Mouse (Mus musculus): ENCODE measurements around the gene Urb1. TPM values are rescaled to one million over a fixed set of nuclear protein-coding genes. Genes with fewer than 3 reads are reported as not detected.

The Urb1 gene
- total RNA-seq, 2 experiments from 2014 or later, result 10.8 to 11.3 TPM

DNA sequence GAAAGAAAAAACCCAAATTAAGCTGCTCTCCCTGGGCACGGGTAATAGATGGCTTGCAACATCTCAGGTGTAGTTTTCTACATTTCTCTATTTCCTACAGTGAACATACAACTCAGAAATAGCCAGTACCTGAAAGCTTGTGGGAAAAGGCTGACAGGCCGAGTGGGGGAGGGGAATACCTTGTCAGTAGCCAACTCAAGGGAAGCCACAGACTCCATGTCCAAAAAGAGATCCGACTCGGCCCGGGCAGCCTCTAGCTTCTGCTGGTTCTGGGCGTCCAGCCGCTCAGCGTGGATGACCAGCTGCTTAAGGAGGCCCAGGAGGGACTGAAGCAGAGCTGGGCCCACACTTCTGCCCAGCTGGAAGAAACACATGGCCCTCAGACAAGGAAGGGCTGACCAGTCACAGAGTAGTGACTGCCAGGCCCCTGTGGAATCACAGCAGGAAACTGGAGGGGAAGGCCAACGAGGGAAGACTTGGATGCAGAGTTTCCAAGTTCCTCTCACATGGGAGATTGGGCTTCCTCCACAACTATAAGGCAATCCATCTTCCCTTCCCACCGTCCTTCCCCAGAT lies 34.2 kb downstream of the Urb1 start:
- intact Hi-C loops (cut with DNase I), result no loop called here
- peak; percentile 16 to 29 for DNase-seq

DNA sequence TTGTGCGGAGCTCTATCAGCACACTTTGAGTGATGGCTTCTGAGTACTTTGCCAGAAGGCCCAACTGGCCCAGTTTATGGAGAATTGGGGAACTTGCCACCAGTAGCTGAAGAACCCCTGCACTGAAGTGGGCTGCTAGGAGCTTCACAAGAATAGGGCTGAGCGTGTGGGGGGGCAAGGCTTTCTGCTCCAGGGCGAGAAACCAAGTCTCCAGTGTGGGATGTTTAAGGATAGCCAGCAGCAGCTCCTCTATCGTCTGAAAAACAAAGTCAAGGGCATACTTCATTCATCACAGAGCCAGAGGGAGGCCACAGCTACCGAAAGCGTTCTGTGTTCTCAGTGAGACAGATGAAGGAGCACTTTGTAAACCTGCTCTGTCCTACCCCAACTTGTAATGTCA lies 35.6 kb downstream of the Urb1 start:
- intact Hi-C loops (cut with DNase I), result no loop called here
- DNase-seq, result no peak

DNA sequence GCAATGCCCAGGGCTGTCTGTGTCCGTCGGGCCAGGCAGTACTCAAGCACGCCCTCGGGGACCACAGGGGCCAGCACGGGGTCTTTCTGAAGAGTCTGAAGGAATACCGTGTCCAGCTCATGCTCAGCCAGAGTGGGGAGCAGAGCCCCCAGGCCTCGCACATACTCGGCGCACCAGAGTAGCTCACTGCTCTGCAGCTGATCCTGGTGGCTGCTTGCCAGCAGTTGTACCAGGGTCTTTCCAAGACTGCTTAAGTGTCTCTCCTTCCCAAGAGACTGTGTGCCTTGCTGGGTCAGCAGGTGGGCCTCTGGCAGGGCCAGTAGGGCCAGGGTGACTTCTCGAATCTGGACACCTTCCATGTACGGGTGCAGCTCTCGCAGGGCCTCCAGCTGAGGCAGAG lies 36.0 kb downstream of the Urb1 start:
- no peak for DNase-seq
- intact Hi-C loops (cut with DNase I), result no loop called here

DNA sequence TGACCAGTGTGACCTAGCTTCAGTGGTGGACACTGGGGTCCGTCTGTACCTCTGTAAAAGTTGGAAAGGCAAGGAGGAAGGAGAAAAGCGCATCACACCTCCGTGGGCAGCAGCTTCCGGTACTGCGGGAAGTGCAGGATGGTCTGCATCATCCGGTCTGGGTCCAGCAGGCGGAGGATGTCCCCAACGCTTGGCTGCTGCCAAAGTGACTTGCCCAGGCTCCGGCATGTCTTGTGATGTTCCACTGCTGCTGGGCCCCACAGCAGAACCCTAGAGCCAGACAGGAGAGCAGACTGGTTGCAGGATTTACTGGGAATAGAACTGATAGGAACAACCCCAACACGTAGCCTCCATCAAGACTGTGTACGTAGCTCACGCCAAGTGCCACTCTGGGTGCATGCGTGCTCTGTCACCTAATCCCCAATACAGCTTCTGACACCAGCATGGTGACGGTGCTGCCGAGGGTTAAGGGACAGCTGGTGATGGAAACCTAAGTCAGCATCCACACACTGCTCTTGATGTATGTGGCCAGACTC lies 43.2 kb downstream of the Urb1 start:
- intact Hi-C loops (cut with DNase I), result no loop called here
- DNase-seq, result no peak

DNA sequence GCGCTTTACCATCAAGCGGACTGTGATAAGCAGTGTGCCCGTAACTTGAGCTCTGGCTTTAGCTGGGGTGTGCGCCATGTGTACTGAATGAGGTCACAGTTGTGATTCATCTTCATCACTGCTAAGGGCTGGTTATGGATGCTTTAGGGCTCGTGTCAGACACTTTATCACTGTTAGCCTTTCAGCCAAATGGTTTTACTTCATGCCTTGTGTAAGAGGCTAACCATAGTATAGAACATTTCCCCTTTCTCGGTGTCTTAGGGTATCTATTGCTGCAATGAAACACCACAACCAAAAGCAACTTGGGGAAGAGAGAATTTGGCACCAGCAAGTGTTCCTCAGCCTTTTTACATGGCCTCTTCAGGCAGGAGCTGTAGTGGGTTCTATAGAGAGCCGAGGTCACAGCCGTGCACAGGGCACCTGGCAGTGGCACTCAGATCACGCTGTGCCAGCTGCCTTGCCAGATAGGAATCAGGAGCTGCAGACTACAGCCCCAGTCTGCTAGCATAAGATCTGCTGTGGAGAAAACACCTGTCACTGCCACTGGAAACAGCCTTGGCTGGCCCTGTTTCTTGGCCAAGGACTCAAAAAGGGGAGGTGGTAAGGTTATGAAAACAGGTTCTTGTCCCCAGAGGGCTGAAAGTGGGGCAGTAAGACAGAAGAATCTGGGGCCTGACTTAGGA lies 44.9 kb downstream of the Urb1 start:
- intact Hi-C loops (cut with DNase I), result no loop called here

DNA sequence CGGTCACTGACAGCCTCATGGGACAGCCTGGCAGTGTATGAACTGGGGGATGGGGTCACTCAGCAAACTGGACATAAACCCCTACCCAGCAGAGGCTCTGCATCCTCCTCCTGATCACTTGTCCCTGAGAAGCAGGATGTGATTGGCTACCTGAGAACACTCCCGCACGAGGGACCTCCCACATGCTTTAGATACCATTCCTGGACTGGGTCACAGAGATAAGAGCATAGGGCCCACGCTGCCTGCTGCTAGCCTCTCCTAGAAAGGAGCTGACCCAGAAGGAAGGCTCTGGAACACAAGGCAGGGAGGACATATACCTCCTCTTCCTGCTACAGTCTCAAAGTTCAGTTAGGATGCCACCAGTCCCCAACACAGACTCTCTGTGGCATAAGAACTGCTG lies 49.7 kb downstream of the Urb1 start:
- intact Hi-C loops (cut with DNase I), result no loop called here
- DNase-seq, result no peak

More for the DNA sequence above, 44.9 kb downstream of the Urb1 start:
- no peak for DNase-seq

DNA sequence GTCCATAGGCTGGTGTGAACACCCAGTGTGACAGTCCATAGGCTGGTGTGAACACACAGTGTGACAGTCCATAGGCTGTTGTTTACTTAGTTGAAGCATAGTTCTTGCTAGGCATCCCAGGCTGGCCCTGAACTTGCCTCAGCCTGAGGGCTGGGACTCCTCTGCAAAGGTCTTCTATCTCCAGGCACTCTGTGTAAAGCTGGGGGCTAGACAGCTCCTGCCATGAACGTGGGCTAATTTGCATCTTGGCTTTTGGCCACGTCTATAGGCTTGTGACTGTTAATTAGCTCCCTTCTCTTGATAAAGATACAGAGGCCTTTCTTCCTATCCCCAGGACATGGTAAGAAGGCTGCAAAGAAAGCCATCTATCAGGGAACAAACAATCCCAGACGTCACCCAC lies 50.9 kb downstream of the Urb1 start:
- DNase-seq, result no peak
- intact Hi-C loops (cut with DNase I), result no loop called here

DNA sequence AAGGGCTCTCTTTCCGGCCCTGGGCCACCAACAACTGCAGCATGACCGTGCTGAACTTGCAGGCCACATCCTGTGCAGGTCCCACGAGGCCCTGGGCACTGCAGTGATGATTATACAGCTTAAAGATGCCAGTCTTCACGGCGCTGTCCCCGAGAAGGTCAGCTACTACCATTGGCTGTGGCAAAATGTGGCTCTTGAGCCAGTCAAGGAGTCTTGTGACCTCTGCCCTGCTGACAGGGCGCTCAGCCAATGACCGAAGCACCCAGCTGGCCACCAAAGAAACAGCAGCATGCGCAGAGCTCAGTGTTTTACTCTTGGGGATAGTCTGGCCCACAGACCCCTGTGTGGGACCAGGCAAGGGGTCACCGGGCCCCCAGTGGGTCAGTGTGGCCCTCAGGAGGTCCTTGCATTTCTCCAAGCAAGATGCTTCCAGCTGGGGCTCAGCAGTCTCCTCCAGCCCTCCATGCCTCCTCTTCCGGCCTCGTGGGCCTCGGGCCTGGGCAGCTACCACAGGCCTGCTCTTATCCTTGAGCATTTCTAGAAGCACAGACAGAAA lies 56.7 kb downstream of the Urb1 start:
- DNase-seq, result no peak
- intact Hi-C loops (cut with DNase I), result no loop called here

DNA sequence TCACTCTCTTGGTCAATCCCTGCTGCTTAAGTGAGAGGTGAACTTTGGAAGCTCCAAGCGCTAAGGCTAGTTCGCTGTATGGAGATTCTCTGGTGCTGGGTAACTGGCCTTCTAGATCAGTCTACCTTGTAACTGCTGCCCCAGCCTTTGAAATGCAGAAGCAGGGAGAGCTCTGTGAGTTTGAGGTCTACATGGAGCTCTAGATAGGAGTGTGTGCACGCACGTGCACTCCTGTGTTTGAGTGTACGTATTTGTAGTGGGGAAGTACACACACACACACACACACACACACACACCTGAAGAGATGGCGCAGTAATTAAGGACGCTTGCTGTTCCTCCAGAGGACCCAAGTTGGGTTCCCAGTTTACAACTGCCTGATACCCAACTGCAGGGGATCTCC lies 62.0 kb downstream of the Urb1 start:
- intact Hi-C loops (cut with DNase I), result no loop called here
- no peak for DNase-seq

DNA sequence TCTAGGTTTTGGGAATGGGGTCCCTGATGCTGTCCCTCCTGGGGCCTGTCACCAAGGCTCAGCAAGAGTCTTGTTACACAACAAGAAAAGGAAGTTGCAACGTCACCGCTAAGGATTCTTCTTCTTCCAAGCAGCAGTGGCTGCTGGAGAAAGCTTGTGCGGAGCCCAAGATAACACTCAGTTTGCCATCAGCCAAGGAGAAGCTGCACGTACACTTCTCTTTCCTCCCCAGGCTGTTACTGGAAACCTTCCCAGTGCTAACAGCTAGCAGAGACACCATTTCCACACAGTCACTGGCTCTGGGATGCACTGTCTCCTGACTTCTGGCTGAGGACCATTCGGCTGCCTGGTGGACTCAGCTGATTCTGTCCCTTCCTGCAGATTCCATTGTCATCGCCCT lies 63.1 kb downstream of the Urb1 start:
- intact Hi-C loops (cut with DNase I), result no loop called here
- DNase-seq, result peak; percentile 44 to 59

DNA sequence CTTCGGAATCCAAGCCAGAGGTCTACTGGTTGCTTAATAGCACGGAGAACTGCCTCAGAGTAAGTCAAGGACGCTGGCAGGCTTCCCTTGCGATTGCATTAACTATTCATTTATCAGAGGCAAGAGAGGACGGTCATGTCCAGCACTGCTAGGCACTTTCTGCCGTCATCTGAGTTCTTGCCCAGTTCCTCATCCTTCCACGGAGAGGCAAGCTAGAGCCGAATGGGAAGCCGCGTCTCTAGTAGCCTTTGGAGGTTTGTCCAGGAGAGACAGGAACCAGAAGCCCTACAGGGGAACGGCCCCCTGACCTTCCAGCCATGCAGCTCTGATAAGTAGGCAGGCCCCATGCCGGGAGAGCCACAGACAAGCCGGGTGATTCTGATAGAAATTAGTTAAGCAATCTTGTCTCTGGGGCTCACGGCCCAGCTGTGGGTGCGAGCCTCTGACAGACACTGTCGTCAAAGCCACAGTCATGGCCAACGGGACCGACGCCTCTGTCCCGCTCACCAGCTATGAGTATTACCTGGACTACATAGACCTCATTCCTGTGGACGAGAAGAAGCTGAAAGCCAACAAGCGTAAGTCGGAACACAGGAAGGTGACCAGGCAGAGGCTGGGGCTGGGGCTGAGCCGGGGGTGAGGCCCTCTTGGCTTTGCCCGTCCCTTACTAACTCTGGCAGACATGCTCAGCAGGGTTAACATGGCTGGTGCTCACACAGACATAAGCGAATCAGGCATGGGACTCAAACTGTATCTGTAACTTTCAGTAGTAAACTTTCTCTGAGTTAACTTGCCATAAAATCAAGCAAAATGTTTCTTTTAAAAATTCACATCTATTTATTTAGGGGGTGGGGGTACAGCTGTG lies 71.9 kb downstream of the Urb1 start, which contains the start of gene Mrap:
Mrap (plus strand) TSS at position 116 of the 865 bp plus-strand sequence.
- DNase-seq, result peak; percentile 83 to 84
- intact Hi-C loops (cut with DNase I), result loop anchor here (5.0 kb wide), 1 partner anchor 194 kb away; no protein-coding TSS in a partner anchor

DNA sequence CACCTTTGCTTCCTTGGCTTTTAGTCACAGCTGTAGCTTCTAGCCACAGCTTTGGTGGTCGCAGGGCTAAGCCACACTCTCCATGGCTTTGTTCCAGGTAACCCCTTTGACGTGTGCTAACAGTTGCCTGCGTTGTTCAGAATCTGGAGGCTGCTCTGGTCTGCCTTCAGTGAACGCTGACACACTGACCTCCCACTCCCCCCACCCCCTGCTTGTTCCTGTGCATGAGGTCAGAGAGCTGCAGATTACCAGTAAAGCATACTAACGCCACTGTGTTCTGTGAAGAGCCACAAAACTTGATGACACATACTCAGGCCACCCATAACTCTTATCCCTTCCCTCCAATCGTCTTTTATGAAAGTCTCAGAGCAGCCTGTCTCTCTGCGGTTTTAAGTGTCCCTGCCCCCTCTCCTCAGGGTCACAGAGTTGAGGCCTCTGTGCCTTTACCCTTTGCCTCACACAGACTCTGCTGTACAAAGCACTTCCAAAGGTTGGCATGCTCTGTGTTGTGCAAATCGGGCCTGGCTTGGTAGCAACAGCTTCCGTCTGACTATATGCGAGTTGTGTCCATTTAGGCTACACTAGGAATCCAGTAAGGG lies 73.4 kb downstream of the Urb1 start:
- intact Hi-C loops (cut with DNase I), result loop anchor here (5.0 kb wide), 1 partner anchor 196 kb away; no protein-coding TSS in a partner anchor
- DNase-seq, result no peak

DNA sequence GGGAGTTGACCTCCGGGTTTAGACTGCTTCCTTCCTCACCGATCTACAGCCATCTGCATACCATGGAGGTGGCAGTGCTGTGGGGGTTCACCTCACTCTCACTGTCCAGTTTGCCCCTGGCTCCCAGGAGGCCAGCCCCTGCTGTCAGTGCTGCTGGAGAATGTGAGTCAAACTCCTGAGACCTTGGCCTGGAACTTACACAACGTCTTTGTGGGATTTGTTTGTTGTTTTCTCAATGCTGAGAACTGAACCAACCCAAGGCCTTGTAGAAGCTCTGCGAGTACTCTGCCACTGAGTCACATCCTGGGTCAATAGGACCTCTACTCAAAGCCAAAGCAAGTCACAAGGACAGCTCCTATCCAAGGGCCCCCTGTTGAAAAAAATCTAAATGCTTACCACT lies 74.6 kb downstream of the Urb1 start:
- no peak for DNase-seq
- intact Hi-C loops (cut with DNase I), result loop anchor here (5.0 kb wide), 1 partner anchor 197 kb away; no protein-coding TSS in a partner anchor

DNA sequence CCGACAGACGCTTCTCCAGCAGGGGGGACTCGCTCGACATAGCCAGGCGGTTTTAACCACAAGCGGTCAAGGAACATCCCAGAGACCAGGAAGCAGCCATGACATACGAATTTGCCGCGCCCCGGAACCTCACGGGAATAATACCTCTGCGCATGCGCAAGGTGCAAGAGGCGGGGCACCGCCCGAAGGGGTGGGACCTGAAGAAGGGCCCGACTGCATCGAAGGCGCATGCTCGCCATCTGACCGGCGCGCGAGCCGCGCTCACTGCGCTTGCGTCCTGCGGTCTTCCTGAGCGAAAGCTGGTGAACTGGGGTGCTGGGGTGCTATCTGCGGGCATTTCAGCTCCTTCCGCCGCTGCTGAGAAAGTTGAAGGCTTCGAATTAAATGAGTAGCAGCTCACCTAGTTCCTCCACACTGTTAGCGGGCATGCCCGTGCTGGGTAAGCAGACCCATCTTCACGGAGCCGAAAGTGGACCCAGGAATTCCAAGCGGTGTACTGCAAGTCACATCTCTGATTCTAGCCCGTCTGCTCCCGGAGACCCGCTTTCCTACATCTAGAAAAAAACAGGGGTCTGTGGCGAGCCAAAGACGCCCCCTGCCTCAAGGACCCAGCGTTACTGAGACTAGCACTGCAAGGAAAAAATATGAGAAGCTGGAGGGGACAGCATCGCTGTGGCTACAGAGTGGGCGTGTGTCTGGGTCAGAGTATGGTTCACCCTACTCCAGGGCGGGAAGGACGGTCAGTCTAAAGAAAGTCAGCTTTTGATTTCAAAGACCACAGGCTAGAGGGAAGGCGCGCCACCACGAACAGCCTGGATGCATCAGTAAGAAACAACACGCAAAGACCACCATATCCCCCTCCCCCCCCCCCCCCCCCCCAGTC lies 82.7 kb downstream of the Urb1 start, which contains the start of gene Mis18a:
Mis18a (minus strand) TSS at position 172 of the 883 bp plus-strand sequence.
- intact Hi-C loops (cut with DNase I), result loop anchor here (5.0 kb wide), 2 partner anchors 200 to 345 kb away; no protein-coding TSS in a partner anchor
- peak; percentile 96 to 97 for DNase-seq

DNA sequence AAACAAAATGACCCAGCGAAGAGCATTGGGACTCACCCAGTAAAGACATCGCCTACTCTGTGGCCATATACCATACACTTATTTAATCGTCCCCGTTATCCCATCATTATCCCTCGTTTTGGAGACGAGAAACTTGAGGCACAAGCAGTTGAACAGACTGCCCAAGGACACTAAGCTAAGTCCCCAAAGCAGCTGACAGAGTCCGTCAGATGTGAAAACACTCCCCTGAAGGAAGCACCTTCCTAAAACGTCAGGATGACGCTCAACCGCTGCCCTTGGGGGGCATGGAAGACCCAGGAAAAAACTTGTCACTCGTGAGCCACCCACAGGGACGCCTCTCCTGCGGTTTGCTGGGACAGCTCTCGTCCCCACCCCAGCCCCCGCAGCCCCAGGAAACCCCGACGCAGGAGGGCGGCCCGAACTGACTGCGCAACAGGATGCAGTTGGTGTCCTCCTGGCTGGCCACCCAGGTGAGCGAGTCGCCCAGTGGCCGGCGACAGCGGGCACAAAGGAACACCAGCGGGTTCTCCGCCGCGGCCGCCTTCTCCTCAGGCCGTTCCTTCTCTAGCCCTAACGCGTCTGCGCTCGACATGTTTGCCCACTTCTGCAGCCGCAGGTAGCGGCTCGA lies 83.5 kb downstream of the Urb1 start:
- no peak for DNase-seq
- intact Hi-C loops (cut with DNase I), result loop anchor here (5.0 kb wide), 2 partner anchors 201 to 344 kb away; no protein-coding TSS in a partner anchor

DNA sequence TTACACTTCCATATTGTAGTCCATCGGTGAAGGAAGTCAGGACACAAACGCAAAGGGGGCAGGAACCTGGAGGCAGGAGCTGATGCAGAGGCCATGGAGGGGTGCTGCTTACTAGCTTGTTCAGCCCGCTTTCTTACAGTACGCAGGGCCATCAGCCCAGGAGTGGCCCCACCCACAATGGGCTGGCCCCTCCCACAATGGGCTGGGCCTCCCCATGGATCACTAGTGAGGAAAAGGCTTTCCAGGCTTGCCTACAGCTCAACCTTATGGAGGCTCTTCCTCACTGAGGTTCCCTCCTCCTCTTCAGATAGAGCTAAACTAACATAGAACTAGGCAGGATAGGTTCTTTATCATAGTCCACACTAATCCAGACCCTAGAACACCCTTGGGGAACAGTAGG lies 86.2 kb downstream of the Urb1 start:
- no peak for DNase-seq
- intact Hi-C loops (cut with DNase I), result no loop called here

DNA sequence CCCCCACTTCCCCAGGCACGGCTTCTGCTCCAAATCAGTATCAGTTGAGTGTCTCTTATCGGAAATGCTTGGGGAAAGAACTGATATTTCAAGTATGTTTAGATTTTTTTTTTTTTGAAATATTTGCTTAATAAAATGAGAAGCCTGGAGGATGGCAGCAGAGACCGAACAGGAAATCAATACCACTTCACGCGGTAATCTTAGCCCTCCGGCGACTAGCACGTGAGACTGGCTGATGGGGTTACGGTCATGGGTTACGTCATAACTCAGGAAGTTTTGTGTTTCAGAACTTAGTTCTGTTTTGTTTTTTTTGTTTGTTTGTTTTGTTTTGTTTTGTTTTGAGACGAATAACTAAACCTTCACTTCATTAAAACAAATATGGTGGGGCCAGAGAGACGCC lies 99.9 kb downstream of the Urb1 start:
- DNase-seq, result no peak
- intact Hi-C loops (cut with DNase I), result no loop called here

DNA sequence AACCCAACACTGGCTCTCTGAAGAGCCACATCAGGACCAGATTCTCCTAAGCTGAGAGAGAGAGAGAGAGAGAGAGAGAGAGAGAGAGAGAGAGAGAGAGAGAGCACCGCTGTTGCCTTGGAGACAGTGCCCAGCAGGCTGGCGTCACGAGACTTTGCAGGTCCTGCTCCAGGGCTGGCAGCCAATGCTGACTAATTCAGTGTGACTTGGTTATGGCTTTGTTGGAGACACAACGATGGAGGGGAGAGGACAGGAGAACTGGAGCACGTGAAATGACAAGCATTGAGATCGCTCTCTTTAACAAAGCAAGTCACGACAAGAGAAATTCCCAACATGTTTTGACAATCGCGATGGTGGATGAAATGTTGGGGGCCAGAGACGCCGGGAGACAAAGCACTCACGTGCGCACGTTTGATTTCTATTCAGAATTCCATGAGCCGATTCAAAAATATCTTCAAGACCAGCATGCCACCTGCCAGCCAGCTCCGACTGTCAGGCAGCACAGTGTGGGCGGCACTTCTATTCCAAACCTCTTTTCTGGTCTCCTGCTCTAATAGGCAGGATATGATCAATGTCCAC lies 100.4 kb downstream of the Urb1 start:
- DNase-seq, result peak; percentile 81 to 86
- intact Hi-C loops (cut with DNase I), result loop anchor here (5.0 kb wide), 1 partner anchor 82 kb away; no protein-coding TSS in a partner anchor
